Mouse (Mus musculus): ENCODE data around the gene Grin2a.

GRCm38 (mm10) chr16:9602579-9602978, 392.8 kb downstream of the Grin2a start:
- TF ChIP-seq MAX (IDR thresholded peaks at IDR 0.05; ENCODE audit: low read length) (no peak), USF1 (IDR thresholded peaks at IDR 0.05; ENCODE audit: low read depth, low read length) (no peak), CTCF (IDR thresholded peaks at IDR 0.05 in 2 of 3, conservative IDR thresholded peaks at IDR 0.05 in 1 of 3; ENCODE audit: control insufficient read depth in 1 of 3, insufficient read depth in 1 of 3, low read depth in 2 of 3, low read length in 3 of 3, poor library complexity in 1 of 3, severe bottlenecking in 1 of 3) (no peak), POLR2A (IDR thresholded peaks at IDR 0.05; ENCODE audit: control insufficient read depth in 1 of 2, insufficient read depth in 1 of 2, low read depth in 1 of 2, low read length in 2 of 2, poor library complexity in 1 of 2) (no peak), RAD21 (IDR thresholded peaks at IDR 0.05; ENCODE audit: low read depth, low read length) (no peak), ZNF384 (IDR thresholded peaks at IDR 0.05; ENCODE audit: low read depth, low read length) (no peak), CHD2 (IDR thresholded peaks at IDR 0.05; ENCODE audit: low read length) (no peak)

All from MEL (cell line).